Mouse (Mus musculus): ENCODE results near the gene D1Pas1.

Gene D1Pas1

DNA sequence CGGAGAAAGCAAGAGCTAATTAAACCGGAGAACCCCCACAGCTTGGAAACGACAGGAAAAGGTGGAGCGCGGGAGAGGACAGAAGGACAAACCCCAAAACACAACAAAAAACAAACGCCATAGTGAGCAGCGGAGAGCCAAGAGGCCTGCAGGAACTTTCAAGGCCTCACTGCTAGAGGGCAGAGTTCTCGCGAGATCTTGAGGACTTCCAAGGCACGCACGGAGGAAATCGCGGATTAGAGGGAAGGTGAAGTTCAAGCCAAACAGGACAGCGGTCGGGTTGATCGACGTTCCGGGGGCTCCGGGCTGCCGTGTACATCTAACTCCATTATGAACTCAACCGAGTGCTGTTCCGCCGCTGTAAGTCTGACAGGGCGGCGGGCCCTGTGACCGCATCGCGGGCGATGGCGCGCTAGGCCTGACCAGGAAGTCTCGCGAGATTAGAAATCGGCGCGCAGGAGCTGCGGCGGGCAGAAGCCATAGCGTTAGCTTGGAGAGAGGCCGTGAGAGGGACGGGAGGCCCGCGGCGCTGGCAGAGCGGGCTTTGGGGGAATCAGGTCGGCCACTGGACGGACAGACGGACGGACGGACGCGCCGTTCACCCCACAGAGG, at the start of gene D1Pas1:
D1Pas1 (plus strand) TSS at position 216 of the 612 bp plus-strand sequence.
- DNase-seq (ENCODE audit: low read depth), result no peak

DNA sequence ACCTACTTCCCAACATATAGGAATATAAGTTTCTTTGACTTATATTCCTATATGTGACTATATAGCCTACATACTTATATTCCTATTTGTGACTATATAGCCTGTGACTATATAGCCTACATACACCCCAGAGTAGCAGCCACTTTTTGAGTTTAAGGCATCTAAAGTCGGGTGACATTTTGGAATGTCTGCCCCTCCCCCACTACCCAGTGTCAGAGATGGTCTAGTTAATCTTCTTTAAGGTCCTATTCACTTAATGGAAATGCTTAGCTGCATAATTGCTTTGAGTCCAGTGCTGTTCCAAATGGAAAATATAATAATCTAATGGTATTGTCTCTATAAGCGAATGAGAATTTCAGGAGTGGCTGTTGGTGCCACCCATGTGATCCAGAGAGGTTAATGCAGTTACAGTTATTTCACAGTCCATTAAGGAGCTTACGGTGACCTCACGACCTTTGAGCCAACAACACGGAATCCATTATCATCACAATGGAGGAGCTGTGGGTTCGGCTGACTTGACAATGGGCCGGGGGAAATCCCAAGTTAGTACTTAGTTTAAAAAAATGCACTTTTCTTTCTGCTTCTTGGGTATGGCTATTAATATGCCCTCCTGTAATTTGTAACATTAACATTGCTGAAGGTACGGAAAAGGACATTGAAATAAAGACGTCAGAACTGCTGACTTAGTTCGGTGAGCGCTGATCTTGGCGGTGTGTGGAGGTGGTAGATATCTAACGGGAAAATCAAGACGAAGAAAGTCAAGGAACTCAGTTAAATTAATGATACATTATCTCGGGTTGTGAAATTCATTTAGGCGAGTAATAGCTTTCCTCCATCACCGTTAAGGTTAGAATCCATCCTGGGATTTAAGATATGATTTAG, 44.5 kb upstream of the D1Pas1 start:
- DNase-seq (ENCODE audit: low read depth), result no peak

DNA sequence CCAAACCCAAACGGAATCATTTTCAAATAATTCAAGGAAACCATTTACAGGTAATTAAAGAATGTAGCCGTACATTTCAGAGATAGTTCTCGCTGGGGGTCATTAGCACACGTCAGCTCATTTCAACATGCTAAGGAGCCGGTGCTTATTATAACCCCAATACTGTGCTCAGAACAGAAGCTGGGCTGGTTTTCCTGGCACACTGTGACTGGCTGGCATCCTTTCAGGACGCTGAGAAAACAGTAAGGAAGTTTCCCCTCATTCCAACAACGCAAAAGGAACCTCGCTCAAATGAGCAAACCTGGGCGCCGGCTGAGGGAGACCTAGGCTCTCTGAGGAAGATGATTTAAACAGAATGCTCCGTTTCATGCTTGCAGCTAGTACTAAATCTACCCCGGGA, 43.2 kb upstream of the D1Pas1 start:
- no peak for DNase-seq (ENCODE audit: low read depth)

DNA sequence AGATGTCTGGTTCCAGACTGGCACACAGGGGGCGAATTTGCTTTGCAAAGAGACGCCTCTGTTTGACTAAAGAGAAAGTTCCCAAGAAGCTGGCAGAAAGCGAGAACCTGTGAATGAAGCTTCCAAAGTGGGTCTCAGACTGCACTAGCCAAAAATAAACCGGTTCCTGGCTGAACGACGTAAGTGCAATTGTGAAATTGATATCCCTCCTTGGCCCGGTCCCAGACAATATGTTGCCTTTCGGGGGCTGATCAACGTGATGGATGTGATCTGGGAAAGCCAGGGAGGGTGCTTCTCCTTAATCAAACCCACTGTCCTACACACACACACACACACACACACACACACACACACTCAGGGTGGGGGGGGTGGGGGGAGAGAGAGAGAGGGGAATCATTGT, 41.8 kb upstream of the D1Pas1 start:
- DNase-seq (ENCODE audit: low read depth), result no peak

GRCm38 (mm10) chr1:186926316-186926949, 40.8 kb upstream of the D1Pas1 start:
- DNase-seq (ENCODE audit: low read depth), result no peak

GRCm38 (mm10) chr1:186926950-186927316, 40.3 kb upstream of the D1Pas1 start:
- no peak for DNase-seq (ENCODE audit: low read depth)

GRCm38 (mm10) chr1:186927494-186927893, 39.7 kb upstream of the D1Pas1 start:
- no peak for DNase-seq (ENCODE audit: low read depth)

- no peak for DNase-seq (ENCODE audit: low read depth)
Observed at GRCm38 (mm10) chr1:186930160-186930887, 36.9 kb upstream of the D1Pas1 start.

DNA sequence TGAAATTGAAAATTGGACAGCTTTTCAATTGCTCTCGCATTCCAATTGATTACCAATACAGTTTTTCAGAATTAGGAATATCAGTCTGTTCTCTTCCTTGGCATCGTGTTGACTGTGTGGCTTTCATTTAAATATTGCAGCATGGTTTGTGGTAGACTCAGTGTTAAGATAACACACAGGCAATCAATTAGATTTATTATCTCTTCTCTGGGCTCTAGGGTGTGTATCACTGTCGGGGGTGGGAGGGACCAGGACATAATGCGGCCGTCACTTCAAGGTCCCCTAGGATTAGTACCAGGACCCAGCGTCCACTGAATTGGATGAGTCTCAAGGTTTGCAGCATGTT, 36.4 kb upstream of the D1Pas1 start:
- no peak for DNase-seq (ENCODE audit: low read depth)

DNA sequence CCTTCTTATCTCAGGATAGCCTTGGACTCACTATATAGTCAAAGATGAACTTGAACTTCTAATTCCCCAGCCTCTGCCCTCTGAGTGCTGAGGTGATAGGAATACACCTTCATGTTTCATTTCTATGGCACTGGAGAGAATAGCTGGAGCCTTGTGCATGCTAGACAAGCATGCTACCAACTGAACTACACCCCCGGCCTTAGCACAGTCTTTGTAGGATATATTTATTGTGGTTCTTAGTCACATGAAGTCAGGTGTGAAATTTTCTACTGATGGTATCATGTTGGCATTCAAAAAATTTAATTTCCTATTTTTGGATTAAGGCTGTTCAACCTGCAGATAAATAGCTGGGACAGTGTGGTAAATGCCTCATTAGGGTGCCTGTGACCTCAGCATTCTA, 33.0 kb upstream of the D1Pas1 start:
- no peak for DNase-seq (ENCODE audit: low read depth)

- no peak for DNase-seq (ENCODE audit: low read depth)
Observed at GRCm38 (mm10) chr1:186952381-186952780, 14.8 kb upstream of the D1Pas1 start.

DNA sequence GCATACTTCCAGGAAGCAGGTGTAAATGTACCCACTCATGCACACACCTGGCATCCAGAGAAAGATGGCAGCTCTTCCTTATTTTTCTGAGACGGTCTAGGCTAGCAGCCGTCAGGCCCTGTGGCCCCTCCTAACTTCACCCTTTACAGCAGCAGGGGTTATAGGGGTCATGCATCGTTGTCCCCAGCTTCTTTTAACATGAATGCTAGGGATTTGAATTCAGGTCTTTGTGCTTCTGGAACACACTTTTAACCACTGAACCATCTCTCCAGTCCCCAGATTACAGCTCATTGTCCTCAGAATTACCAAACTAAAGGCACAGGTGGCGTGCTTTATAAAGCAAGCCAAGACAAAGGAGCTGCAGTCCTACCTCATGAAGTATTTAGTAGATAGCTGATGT, 12.6 kb upstream of the D1Pas1 start:
- DNase-seq (ENCODE audit: low read depth), result no peak

DNA sequence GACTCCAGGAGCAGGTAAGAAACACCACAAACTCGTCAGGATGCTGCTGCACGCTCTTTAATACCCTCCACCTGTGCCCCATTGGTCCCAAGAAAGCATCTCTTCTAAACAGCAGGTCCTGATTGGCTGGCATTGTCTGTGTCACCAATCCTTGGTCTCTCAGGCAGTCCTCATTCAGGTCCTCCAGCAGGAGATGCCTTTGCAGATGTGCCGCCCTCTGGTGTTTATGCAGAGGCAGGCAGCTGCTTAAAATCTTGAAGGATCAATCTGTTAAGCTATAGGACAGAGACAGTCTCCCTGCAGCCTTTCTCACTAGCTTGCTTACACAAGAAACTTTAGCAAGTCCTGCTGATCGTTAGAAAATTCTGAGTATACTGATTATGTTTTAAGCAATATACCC, 7.8 kb upstream of the D1Pas1 start:
- no peak for DNase-seq (ENCODE audit: low read depth)

- DNase-seq (ENCODE audit: low read depth), result no peak
Observed at GRCm38 (mm10) chr1:186964143-186964875, 2.9 kb upstream of the D1Pas1 start.

- DNase-seq (ENCODE audit: low read depth), result no peak
Observed at GRCm38 (mm10) chr1:186967926-186968325, 710 bp downstream of the D1Pas1 start.

GRCm38 (mm10) chr1:186976937-186977540, 9.8 kb downstream of the D1Pas1 start:
- no peak for DNase-seq (ENCODE audit: low read depth)

- no peak for DNase-seq (ENCODE audit: low read depth)
Observed at GRCm38 (mm10) chr1:186977801-186978200, 10.6 kb downstream of the D1Pas1 start.

DNA sequence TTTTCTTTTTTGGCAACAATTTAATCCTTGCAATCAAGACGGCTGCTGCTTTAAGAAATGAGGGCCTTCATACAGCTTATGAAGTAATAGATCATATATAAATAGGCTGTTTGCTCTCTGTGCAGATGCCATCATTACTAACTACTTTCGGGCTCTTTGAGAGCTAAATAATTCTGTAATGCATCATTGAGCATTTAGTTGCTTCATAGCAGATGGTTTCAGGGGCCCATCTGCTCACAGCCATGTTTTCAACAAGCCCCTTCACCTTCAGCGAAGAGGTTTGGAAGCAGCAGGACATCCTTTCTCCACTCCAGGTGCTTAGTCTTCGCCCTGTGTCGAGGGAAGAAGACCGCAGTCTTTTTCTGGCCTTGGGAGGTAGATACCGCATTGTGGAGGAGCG, 12.2 kb downstream of the D1Pas1 start:
- DNase-seq (ENCODE audit: low read depth), result no peak

DNA sequence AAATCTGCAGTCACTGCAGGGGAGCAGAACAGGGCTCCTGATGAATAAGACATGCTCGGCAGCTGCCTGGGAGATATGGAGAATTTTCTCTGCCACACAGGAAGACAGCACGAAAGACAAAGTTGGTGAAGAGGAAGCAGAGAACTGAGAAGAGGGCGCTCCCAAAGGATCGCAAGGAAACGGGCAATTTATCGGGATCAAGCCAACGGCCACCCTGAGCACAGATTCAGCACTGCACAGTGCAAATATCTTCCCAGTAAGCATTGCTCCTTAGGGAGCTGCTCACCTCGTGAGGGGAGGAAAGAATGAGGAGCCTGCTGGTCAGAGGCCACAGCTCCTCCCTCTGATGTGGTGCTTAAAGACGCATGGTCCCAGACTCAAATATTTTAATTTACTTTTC, 13.3 kb downstream of the D1Pas1 start:
- DNase-seq (ENCODE audit: low read depth), result no peak

- DNase-seq (ENCODE audit: low read depth), result no peak
Observed at GRCm38 (mm10) chr1:186985131-186985530, 17.9 kb downstream of the D1Pas1 start.

- no peak for DNase-seq (ENCODE audit: low read depth)
Observed at GRCm38 (mm10) chr1:186986086-186986485, 18.9 kb downstream of the D1Pas1 start.

Measured in c-Kit-positive CD71-negative TER-119-negative erythroid progenitor cells, embryonic 14.5 days (primary cell).